Mouse (Mus musculus): ENCODE results near the gene Defb36.

Gene Defb36

DNA sequence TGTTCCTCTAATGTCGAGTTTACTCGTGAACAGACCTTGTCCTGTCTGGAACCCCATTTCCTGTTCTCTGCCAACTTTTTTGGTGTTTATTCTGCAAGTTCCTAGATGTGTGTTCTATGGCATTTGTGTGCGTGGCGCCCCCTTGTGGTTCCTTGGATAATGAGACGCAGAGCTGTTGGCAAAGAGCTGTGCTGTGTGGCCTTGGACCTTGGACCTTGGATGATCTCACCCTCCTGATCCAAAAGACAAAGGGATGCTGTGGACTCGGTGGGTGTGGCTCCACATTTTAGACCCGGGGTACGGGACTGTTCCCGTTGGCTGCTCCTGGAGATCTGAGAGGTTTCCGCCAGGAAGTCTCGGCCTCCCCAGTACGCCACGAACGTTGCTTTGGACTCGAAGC lies at the start of gene Defb36:
Defb36 (plus strand) TSS at position 271 of the 400 bp plus-strand sequence.
- DNase-seq, result no peak

DNA sequence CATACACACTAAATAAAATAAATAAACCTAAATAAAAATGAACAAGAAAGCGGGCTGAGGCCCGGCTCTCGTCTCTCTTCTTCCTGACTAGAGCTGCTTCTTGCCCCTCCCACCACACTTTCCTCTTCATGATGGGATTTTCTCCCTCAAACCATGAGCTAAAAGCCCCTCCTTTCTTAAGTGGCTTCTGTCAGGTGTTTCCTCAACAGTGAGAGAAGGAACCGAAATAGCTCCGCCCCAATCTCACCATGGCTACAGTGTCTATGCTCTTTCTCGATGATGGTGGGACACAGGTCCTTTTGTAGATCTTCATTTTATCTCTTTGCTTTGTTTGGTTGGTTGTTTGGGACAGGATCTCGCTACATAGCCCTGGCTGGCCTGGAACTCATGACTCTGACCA lies 47.5 kb upstream of the Defb36 start:
- no peak for DNase-seq

DNA sequence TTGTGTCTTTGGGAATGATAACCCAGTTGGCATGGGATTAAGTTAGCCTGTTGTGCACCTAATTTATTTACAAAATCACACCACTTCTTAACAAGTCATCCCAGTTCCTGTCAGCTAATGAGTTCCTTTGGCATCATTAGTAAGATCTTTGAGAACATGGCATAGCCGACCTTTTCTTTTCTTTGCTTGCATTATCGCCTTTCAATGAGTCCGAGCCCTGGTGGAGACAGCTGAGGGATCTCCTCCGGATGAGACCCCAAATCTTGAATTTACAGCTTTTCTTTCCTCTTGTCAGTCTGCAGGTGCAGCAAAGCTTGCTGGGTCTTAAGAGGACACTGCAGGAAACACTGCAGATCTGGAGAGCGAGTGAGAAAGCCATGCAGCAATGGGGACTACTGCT lies 35.1 kb upstream of the Defb36 start, which contains the start of gene Gm17416:
Gm17416 (plus strand) TSS at position 301 of the 400 bp plus-strand sequence.
- no peak for DNase-seq

DNA sequence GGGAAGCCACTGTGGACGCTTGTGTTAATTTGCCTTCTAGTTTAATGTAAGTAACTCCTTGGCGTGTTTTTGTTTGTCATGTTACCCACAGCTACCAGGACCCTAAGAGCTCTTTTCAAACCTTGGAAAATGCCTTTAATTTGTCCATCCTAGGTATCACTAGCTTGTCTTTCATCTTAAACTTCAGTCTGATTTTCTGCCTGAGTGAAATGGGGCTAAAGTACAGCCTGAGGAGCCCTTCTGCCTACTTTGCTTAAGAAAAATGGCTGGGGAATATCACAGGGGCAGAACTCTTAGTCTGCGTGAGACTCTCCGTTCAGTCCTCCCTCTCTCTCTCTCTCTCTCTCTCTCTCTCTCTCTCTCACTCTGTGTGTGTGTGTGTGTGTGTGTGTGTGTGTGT lies 34.2 kb upstream of the Defb36 start:
- DNase-seq, result no peak

DNA sequence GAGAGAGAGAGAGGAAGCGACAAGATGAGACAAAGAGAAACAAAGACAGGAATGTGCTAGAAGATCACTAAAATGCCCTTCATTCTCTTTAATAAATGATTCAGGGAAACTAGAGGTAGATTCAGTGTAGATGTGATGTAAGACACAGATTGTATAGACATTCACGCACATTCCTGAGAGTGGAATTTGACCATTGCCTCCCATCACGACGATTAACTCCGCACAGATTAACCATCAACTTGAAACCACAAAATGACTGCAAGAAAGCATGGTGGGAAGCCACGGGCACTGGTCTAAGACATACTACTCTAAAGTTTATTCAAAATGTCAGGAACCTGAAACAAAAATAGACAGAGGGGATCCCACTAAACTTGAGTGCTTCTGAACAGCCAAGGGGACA lies 33.8 kb upstream of the Defb36 start:
- DNase-seq, result no peak

DNA sequence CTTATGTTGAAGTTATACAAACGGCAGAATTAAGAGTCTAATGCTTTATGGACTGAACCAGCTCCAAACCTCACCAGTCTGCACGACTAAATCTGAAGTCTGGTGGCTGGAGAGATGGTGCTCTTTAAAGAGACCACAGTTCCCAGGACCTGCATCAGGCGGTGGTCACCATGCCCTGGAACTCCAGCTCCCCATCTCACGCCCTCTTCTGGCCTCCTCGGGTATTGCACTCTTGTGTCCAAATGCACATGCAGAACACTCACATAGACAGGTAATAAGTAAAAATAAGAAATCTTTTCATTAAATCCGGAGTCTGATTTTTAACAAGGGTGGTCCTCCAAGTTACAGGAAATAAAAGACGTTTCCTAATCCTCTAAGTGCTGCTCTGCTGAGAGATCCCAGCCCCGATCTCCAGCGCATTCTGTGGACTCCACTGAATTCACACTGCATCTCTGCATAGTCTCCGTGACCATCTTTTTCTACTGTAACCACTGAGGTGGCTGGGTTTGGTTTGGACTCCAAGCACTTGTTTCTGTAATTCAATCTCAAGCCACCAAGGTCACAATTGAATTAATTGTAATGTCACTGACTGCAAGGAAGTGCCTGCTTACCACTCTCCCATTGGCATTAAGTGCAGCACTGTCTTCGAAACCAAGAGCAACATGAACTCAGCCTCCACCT lies 31.9 kb upstream of the Defb36 start, which contains the start of gene Defb21:
Defb21 (plus strand) TSS at position 631 of the 681 bp plus-strand sequence.
- no peak for DNase-seq

DNA sequence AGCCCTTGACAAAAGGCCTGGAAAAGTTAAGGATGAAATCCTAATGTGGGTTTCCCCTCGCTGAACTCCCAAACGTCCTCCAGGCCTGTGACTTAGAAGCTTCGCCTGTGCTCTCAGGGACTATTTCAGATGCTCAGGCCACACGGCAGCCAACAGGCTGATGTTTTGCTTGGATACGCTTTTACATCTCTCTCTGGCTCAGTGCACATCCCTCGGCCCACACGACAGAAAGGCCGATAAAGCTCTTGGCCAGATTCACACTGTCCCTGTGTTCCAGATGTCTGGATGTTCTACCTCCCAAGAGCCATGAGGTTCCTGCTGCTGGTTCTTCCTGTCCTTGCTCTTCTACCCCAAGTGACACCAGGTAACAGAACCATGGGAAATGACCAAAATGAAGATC lies 30.6 kb upstream of the Defb36 start:
- no peak for DNase-seq

DNA sequence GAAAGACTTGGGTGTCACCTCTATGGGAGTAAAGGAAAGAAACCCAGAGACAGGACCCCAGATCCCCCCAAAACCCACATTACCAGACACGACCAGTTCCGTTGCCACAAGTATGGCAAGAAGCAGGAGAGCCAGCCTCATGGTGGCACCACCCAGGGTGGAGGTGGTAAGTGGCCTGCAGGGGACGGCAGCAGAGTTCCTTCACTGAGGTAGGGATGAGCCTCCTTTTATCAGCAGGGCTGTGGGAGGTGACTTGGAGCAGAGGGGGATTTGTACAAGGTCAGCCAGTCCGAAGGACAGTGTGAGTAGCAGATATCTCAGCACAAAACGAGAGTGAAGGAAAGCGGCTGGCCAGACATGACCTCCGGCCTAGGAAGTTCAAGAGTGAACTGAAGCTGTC lies 24.0 kb upstream of the Defb36 start, which contains the start of gene Defb19:
Defb19 (minus strand) TSS at position 206 of the 400 bp plus-strand sequence.
- no peak for DNase-seq

DNA sequence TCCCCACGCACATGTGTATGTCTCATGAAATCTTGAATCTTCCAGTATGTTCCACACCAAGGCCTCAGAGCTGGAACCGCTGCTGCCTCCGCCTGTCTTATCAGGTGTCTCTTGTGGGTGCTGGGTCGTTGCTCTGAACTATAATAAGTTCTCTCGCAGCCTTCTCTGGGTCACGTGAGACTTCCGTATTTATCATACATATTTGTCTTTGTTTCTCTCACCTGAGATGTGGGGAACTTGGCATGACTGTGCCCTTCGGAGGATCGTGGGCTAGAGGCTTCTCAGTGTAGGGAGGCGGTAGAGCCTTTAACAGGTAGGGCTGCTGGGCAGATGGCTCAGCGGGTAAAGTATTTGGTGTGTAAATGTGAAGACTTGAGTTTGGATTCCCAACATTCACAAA lies 23.5 kb upstream of the Defb36 start:
- no peak for DNase-seq

DNA sequence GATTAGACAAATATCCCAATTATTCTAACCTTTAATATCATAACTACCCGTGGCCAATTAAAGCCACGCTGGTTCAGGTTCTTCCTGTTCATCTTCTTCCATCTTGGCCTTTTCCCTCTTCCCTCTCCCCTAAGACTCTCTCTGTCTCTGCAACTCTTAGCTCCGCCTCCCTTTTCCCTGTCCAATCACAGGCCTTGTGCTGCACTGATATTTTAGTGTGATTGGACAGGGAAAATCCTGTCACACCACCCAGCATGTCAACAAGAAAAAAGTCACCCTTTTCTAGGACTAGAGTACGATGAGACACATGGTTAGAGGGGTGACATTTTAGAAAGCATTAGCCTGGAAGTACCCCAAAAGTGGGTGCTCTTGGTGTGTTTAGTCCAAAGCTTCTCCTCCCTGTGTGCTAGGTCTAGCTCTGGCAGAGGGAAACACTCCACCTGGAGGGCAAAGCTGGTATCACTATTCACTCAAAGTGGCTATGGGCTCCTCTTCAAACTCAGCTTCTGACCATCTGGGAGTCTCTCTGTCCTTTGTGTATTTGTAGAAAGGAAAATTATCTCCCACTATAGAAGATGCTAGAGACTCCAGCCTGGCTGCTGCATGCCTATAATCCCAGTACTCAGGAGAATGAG lies 17.1 kb upstream of the Defb36 start:
- no peak for DNase-seq

DNA sequence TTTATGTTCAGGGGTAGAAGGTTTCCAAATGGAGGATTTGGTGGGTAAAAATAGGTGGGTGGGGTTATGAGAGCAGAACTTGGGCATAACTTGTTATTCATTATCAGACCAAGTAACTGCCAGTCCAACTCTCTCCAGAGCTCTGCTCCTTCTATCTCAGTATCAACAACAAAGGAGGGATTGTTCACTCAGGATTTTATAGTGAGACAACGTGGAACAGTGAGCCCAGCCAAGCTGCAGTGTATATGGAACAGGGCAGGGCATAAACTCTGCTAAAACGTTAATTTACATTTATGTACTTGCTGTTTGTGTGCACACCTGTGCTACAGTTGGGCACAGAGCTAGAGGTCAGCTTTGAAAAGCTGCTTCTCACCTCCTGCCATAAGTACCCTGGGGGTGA lies 15.7 kb upstream of the Defb36 start:
- DNase-seq, result no peak

DNA sequence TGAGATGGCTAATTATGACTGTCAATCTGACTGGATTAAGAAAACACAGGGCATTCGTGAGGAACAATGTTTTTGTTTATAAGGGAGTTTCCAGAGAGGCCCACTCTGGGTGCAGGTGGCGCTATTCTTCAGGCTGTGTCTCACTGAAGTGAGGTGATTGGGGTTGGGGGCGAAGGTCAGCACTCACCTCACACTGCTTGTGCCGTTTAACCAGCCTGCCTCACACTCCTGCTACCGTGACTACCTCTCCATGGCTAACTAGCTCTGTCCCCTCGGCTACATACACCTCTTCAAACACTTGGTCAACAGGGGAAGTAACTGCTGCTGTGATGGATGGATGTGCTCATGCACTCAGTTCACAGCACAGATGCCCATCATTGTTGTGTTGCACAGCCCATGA lies 15.1 kb upstream of the Defb36 start:
- no peak for DNase-seq

DNA sequence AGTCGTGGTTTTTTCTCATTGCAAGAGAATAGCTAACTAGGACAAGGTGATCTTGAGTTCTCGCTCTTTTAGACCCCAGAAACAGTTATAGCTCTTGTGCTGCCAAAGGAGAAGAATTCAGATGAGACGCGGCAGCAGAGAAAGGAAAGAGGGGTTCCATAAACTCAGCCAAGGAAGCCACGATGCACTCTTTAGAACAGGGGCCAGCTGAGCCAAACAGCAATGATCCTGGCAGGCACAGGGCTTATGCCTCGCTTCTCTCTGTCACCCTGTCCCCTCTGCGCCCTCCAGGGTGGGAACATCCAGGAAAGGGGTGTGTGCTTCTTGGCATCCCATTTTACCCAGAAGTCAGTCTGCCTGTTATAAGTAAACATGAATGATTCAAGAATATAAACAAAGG lies 4.8 kb upstream of the Defb36 start, which contains the start of gene Defb45:
Defb45 (minus strand) TSS at position 101 of the 400 bp plus-strand sequence.
- DNase-seq, result no peak

DNA sequence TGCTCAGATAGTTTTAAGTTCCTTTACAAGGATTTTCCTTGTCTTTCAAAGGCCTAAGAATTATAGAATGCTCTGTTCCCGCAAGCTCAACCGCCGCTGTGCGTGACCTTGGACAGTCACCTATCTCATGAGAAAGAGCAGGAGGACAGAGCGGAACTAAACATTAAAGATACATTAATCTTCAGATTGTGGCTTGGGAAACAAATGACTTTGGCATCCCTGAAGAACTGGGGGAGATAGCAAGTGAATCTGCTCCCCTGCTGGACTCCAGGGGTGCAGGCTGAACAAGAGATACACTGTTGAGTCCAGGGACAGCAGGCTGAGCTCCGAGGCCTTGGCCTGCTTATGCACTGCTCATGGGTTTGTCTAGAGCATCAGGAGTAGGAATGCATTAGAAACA lies 4.1 kb upstream of the Defb36 start:
- DNase-seq, result no peak

DNA sequence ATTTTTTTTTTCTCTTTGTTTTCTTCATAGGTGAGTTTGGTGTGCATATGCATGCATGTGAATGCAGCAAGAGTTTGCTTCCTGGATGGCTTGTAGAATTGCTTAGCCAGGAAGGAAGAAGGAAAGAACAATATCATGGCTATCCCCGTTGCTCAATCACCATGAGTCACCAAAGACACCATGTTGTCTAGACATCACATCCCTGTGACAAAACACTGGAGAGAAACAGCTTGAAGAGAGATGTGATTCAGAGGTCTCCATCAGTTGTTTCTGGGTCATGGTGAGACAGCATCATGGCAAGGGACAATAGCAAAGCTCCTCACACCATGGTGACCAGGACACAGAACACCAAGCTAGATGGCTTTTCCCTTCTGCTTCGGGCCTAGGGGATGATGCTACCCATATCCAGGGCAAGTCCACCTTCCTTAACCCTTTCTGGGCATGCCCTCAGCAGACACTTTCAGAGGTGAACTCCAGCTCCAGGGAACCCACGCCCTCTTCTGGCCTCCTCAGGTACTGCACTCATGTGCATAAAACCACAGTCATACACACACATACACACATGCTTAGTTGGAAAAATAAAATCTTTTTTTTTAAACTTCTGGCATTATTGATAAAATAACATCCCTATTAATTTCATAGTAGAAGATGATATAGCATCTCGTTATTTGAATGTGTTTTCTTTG lies 2.7 kb upstream of the Defb36 start:
- no peak for DNase-seq

DNA sequence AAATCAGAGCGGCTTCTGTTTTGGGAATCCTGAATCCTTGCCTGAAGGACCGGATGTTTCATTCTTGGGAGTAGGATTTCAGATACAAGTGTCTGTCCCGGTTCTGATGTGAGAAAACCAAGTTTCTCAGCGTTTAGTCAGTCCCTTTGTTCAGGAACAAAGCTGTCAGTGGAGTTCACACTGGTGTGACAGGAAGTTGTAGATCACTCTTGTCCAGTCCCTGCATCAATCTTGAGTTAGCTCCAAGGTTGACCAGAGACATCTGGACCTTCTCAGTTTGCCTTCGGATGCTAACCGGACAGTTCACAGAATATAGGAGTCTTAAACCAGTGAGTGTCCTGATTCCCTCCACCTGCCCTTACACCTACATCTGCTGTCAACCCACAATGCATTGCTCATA lies 3.6 kb downstream of the Defb36 start:
- no peak for DNase-seq

DNA sequence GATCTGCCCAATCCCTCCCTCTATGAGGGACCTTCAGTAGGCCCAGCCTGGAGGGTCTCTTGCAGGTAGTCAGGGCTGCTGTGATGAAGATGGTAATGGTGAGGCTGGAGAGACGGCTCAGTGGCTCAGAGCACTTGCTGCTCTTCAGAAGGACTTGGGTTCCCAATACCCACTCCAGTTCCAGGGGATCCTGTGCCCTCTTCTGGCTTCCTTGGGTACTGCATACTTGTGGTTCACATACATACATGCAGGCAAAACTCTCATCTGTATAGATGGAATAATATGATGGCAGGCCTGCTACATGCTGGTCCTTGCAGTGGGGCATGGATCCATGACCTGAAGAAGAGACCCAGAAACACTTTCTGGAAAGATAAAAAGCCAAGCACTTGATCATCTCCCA lies 4.6 kb downstream of the Defb36 start:
- DNase-seq, result no peak

DNA sequence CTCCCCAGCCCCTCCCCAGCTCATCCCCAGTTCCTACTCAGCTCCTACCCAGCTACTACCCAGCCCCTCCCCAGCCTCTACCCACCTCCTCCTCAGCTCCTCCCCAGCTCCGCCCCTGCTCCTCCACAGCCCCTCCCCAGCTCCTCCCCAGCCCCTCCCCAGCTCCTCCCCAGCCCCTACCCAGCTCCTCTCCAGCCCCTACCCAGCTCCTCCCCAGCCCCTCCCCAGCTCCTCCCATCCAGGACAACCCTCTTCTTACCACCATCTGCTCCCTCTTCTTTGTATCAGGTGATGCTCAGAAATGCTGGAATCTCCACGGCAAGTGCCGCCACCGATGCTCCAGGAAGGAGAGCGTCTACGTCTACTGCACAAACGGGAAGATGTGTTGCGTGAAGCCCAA lies 8.1 kb downstream of the Defb36 start:
- DNase-seq, result no peak

DNA sequence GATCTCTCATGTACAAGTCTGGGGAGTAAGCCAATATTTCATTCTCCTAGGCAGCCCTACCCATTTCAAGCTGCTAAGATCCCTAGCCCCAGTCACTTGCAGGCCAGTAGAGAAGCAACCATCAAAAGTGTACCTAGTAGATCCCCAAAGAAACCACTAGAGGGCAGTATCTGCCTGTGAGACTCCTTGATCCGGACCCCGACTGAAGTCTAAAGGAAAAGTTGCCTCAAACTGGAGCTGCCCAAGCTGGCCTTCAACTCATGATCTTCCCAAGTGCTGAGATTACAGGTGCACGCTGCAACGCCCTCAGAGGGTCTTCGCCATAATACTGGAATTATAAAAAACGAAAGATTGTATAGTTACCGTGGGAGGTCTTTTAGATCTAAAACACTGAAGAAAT lies 11.4 kb downstream of the Defb36 start:
- no peak for DNase-seq

DNA sequence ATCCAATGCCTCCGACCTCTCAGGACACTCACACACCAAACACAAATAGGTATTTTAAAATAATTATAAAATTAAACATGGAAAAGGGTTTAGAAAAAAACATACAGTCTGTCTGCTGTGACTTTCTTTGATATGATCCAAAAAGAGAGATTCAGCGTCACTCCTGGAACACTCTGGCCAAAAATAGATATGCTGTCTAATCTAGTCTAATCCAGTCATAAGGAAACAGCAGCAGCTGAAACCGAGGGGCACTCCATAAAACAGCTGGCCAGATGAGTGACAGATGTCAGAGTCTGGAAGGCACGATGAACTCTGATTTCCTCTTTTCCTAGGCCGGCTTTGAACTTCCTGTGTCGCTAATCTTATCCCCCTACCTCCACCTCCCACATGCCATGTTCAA lies 12.3 kb downstream of the Defb36 start:
- no peak for DNase-seq

DNA sequence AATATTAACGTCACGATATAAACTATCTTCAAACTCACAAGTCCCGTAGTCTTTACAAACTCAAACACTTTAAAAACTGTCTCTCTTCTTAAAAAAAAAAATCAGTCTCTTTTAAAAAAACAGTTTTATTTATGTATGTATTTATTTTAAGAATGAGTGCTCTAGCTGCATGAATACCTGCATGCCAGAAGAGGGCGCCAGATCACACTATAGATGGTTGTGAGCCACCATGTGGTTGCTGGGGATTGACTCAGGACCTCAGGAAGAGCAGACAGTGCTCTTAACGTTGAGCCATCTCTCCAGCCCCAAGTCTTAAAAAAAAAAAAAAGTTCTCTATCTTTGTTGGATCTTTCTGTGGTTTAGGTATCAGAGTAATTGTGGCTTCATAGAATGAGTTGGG lies 13.2 kb downstream of the Defb36 start:
- no peak for DNase-seq

DNA sequence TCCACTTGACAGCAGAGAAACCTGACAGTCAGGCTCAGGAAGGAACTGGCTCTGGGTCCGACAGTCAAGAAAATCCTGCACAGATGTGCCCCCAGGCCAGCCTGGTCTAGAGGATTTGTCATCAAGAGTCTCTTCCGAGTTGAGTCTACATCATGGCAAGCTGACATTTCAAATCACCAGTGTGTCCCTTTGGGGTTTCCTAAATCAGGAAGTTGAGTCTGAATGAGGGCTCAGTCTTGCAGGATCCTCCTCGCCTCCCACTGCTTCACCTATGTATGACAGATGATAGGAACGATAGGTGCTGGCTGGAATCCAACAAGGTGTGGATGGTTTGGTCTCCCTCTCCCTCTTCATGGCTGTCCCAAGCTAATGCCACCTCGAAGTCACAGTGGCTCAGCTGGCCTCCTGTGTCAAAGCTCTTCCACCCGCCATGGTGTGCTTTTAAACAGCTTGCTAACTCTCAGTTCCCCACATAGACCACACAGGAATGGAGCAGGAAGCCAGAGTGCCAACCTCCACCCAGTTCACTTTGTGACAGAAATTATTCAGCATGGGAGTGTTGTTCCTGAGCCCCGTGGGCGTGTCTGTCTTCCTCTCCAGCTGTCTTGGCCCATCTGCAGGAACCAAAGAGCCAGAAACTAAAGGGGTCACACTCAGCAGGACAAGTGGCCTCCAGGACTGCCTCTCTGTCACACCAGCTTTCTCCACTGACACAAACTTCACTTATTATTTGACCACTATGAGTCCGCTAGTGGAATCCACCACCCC lies 16.4 kb downstream of the Defb36 start:
- DNase-seq, result no peak

DNA sequence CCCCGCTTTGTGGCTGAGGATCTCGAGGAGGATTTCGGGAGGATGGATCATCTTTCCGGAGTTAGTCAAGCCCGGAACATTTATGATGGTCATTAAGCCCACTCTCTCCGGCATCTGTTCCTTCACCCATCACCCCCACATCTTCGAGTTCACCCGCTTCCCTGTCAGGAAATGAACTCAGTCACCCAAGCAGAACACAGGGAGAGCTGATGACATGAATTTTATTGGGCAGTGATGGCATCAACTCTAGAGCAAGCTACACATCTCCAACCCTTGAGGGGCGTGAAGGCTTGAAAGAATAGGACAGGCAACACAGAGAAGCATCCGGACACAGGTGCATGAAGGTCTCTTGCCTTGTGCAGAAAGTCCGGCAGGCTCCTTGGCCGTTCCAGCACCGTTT lies 18.0 kb downstream of the Defb36 start:
- no peak for DNase-seq
